Mouse (Mus musculus) C2C12 (cell line): Measurements from ENCODE around the gene Klhl26.

Source experiments
- CEBPB ChIP-seq: IDR thresholded peaks from one replicate; pipeline ENCODE4 v1.6.1; 2011; ENCODE audit warnings: low read depth, mild to moderate bottlenecking, control low read depth, moderate library complexity
- CTCF ChIP-seq: IDR thresholded peaks from one replicate; pipeline ENCODE4 v1.5.1; 2011; ENCODE audit not compliant: control insufficient read depth, insufficient read depth, insufficient read length
- MAX ChIP-seq: IDR thresholded peaks from one replicate; pipeline ENCODE4 v1.6.1; 2011; ENCODE audit warnings: mild to moderate bottlenecking, control low read depth
- USF1 ChIP-seq: IDR thresholded peaks from one replicate; pipeline ENCODE4 v1.6.1; 2011; ENCODE audit warnings: low read depth, mild to moderate bottlenecking, control low read depth, moderate library complexity

DNA sequence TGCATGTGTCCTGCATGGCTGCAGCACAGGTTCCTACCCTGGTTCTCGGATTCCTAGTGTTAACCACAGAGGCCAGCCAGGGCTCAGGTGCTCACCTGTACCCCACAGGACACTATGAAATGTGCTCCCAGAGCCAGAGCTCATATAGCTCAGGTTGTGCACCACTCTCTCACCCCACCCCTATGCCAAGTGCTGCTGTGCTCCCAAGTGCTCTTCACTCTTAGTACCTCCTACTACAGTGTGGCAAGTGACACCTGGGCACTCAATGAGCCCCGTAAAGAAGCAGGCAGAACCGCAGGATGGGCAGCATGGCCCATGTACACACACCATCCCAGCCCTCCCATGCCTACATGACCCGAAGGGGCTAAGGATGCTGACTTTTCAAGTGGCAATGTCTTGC lies 8.0 kb downstream of the Klhl26 start:
- TF ChIP-seq MAX (no peak), CTCF (no peak), CEBPB (no peak), USF1 (no peak)
